Mouse (Mus musculus) c-Kit-negative CD71-positive TER-119-positive erythroid progenitor cells, embryonic 14.5 days (primary cell): ENCODE measurements around the gene Slitrk4.

Experiments
- DNase-seq: peaks from one replicate; pipeline ENCODE4 v3.0.0-alpha.2; 2013; ENCODE audit warnings: low read depth, low spot score

Slitrk4 gene

GRCm38 (mm10) chrX:64276290-64277125, at the start of gene Slitrk4:
Gene Slitrk4, minus strand, starts transcription at chrX:64276996.
- no peak for DNase-seq

DNA sequence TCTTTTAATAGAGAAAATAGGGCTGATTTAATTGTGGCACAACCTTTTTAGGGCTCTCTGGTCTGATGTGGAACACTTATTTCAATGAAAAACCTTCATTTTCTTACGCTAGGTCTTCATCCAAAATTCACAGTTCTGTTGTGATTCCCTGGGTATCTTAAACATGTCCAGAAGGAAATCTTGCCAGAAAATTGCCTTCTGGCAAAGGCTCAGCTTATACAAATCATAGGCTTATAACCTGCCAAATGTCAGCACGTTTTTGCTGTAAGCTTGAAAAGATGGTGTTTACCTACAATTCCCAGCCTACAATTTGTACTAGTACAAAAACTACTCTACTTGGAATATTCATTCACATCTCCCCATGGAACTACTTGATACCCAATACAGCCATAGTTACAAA, 42.7 kb upstream of the Slitrk4 start:
- no peak for DNase-seq

DNA sequence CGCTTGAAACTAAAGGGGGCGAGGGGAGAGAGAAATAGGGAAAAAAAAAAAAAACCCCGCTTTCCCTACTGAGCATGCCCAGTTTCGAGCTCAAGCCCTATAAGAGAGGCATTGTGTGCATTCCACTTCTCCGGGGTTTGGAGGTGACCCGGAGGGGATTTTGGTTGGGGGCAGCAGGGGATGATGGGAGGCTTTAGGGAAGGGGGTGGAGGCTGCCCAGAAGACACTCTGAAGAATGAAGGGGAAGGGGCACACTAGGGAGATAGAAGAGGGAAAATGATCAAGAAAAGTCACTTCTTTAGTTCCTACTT, 1.1 kb upstream of the Slitrk4 start:
- no peak for DNase-seq

DNA sequence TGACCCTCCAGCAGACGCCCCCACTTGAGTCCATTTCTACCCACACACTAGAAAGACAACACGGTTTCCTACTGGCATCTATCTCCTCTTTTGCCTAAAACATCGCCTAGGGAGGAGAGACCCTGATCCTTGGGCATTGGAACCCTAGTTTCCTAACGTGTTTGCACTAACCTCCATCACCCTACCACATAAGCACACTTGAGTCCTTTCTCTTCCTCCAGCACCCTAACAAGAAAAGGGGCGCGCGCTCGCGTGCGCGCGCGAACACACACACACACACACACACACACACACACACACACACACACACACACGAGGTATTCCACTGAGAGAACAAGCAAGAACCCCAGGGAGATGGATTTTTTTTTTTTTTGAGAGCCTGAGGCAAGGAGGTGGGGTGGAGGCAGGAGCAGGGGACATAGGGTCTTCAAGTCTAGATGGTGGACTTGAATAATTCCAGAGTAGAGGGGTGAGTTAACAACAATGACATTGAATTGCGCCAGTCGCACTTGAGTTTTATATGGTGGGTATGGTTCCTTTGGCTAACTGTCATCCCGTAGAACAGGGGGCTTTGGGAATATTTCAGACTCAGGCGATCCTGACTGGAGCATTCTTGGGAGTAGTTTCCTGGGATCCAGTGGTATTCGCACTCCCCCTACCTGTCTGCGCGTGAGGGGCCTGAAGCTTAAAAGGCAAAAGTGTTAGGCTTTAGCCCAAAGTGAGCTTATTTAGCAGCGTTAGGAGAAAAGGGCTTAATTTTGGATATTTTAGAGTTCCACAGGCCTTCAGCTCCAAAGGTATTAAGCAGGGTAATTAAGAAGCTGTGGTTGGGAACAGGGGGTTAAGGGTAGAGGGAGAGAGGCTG, 562 bp upstream of the Slitrk4 start:
- no peak for DNase-seq

DNA sequence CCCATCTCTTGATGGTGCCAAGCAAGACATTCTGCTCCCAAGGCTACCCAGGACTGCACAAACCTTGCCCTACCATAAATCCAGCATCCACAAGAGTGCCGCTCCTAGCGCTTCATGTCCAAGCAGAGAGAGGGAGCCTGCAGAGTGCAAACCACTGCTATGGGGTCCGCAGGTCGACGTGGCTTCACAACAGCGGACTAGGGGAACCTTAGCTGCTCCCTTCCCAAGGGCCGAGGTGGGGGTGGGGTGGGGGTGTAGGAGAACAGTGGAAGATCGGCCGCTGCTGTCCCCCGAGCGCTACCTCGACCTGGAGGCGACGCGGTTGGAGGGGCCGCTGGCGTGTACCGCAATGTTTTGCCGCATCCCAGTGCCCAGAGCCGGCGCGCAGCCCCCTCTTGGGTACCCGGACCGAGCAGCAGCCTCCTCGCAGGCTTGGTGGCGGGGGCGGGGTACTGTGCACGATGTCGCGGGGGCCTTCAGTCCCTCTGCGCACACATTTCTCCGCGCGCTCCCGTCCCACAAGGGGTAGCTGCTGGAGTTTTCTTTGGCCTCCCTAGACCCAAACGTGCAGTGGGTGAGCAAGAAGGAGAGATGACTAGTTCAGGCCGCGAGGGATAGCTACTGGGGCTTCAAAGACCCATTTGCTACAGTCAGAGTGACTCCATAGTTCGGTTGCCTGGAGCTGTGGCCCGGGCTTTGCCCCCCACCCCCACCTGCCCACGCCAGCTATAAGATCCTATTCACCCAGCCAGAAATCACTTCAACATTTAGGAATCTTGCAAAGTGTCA, 1.1 kb downstream of the Slitrk4 start:
- no peak for DNase-seq

GRCm38 (mm10) chrX:64263481-64263880, 13.3 kb downstream of the Slitrk4 start:
- DNase-seq, result no peak
